Mouse (Mus musculus): ENCODE results near the gene Spin2d.
"Not testable (repeated sequence)": the region's sequence is repeated elsewhere in the genome, so short reads cannot be mapped to it uniquely, and the experiment has no call there.

Spin2d gene

DNA sequence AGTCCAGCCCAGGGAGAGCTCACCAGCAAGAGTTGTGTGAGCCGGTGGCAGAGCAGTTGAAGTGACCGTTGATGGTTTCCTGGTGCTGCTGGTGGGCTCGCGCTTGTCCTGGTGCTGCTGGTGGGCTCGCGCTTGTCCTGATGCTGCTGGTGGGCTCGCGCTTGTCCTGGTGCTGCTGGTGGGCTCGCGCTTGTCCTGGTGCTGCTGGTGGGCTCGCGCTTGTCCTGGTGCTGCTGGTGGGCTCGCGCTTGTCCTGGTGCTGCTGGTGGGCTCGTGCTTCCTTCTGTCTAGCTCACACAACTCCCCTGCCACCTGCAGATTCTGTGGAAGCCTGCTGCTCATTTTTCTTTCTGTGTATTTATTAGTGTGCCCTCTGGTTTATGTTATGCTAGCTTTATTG is at the start of gene Spin2d:
Gene Spin2d (minus strand): TSS at position 101 of the 400 bp plus-strand sequence.
- not testable (repeated sequence) for DNase-seq (ENCODE audit: low spot score)

DNA sequence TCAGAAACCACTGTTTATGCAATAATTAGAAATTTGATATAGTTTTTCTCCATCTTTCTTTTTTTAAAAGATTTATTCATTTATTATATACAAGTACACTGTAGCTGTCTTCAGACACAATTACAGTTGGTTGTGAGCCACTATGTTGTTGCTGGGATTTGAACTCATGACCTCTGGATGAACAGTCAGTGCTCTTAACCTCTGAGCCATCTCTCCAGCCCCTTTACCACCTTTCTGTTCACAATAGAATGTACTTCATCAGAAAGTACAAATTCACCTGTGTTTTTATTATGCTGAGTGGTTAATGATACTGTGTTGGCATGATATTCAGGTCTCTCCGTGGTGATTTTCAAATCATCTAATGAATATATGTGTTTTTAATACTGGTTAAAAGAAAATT is 48.6 kb upstream of the Spin2d start:
- DNase-seq (ENCODE audit: low spot score), result no peak

DNA sequence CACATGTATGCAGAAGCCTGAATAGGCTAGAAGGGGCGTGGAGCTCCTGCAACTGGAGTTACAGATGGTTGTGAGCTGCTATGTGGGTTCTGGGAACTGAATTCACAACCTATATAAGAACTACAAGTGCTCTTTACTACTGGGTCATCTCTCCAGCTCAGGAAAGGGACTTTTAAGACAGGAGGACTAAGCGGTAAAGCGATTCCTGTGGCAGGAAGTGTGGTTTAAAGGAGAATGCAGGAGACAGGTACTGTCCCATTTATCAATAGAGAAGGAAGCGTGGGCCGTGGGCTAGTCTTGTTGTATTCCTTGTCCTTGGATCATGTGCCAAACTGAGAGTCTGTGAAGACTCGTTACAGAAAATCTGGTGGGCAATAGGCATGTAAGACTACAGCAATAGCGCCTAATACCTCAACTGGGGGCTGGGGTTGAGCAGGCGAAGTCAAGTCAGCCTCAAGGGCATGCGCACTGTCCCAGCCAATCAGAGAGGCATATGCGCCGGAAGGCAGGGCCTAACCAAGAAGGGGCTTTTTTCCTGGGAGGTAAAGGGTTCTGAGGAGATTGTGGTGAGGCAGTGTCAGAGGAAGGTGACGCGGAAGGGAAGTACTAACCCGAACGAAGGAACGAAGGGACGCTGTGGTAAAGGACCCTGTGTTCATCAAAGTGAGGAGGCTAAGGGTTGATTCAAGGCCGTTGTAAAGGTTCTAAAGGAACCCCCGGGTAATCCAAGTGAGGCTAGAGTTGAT is 37.2 kb upstream of the Spin2d start, which contains the start of gene Xlr4b:
Gene Xlr4b (plus strand): TSS at position 515 of the 746 bp plus-strand sequence.
- not testable (repeated sequence) for DNase-seq (ENCODE audit: low spot score)

DNA sequence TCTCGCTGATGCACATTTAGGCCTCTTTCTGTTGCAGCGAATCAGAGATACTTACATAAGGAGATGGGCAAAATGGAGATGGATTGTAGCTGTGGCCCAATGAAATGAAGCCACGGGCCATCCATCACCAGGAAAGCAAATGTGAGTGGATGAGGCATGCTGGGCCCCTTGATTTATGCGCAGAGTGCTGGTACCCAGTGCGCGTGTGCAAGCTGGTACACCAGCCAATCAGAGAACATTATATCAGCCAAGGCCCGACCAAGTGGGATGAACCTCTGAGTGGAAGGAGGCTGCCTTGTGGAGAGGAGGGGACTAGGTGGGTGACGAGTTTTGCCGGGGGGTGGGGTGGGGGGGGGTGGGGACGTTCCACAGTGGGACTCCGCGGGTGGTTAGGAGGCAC is 15.1 kb upstream of the Spin2d start, which contains the start of gene Xlr3b:
Gene Xlr3b (plus strand): TSS at position 274 of the 400 bp plus-strand sequence.
- DNase-seq (ENCODE audit: low spot score), result peak; percentile 42

DNA sequence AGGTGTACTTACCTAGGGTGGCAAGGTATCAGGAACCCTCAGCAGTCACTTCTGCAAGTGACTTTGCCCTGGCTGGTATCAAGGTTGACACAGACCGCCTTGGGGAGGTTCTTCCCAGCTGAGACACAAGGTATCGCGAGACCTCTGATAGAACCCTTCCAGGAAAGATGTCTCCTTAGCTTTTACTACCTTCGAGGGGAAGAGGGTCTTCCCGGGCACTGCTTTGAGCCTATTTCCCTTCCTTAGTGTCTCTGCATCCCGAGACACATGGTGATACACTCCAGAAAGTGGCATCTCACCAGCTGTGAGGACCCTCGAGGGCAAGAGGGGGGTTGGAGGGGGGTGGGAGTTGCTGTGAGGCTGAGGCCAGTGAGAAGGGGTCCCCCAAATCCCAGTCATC is 27.4 kb downstream of the Spin2d start, which contains the start of gene DXBay18:
Gene DXBay18 (minus strand): TSS at position 101 of the 400 bp plus-strand sequence.
- DNase-seq (ENCODE audit: low spot score), result not testable (repeated sequence)

DNA sequence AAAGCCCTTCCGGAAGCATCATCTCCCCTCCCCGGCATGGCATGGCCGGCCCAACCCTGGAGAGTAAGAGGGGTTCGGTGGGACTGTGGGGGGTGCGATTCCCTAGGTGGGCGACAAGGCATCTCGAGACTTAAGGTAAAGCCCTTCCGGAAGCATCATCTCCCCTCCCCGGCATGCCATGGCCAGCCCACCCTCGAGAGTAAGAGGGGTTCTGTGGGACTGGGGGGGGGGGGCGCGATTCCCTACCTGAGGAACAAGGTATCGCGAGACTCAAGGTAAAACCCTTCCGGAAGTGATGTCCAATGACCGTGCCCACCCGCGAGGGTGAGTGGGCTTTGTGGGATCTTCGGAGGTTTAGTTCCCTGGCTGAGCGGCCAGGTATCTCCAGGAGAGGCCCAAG is 28.3 kb downstream of the Spin2d start, which contains the start of gene Xlr5b:
Gene Xlr5b (plus strand): TSS at position 301 of the 400 bp plus-strand sequence.
- DNase-seq (ENCODE audit: low spot score), result not testable (repeated sequence)

DNA sequence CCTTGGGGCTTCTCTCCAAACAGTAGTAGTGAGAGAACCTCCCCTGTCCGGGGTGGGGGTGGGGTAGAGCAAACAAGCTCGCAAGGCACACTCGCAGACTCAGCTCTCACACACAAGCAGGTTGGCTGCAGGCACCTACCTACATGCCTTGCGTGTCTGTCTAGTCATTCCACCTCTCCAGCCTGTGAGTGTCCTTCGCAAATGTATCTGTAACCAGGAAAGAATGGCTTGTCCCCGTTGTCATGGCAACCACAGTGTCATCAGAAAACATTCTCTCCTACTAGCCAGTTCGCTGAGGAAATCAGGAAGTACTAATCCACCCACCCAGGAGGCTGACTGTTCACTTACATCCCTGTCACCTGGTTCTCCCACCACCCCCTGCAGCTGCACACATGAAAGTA is 33.6 kb downstream of the Spin2d start:
- not testable (repeated sequence) for DNase-seq (ENCODE audit: low spot score)

All from yolk sac, embryonic 10.5 days (tissue).